Mouse (Mus musculus) lung, postnatal 25 days (tissue): ENCODE measurements around the gene Toe1.
"Not testable (repeated sequence)": the region's sequence is repeated elsewhere in the genome, so short reads cannot be mapped to it uniquely, and the experiment has no call there.

Source experiments
- DNase-seq: peaks from one replicate; pipeline ENCODE4 v3.0.0; 2022; ENCODE audit warnings: low spot score

Gene Toe1

DNA sequence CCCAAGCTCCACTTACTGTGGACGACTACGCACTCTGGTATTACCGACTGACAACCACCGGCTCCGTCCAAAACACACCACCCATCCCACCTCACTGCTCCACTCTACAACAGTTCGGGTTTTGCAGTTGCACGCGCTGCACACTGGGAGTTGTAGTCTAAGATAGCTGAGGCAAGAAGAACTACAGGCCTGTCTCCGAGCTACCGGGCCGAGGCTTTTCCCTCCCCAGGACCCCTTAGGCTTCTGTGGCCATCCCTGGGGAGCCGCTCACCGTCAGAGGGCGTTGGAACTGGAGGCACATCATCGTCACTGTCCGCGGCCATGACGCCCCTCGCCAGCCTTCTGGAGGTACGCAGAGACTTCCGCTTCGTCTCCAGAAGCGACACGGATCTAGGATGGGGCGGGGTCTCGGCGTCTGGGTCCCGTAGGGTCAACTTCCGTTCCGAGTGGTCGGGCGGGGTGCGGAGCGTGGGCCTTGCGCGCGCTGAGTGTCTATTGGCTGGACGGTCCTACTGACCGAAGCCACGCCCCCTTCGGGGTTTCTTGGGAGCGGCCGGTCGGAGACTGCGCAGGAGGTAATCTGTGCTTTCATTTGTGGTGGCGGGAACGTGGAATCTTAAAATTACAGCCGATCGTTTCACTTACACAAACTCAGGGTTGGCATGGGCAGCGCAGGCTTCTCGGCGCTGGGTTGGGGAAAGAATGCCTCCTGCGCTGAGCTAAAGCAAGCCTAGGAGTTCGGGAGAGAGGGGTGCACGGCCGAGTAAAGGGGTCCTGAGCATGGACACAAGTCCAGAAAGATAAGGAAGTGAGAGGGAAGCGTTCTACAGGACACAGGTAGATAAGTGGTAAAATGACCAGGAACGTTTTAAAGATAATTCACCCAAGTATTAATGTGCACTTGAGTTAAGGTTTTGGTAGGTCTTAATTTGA lies at the start of gene Toe1, which contains the start of gene Mutyh:
Toe1 (minus strand) TSS at position 444 of the 933 bp plus-strand sequence.
Mutyh (plus strand) TSS at position 527 of the 933 bp plus-strand sequence.
- peak; percentile 97 for DNase-seq

DNA sequence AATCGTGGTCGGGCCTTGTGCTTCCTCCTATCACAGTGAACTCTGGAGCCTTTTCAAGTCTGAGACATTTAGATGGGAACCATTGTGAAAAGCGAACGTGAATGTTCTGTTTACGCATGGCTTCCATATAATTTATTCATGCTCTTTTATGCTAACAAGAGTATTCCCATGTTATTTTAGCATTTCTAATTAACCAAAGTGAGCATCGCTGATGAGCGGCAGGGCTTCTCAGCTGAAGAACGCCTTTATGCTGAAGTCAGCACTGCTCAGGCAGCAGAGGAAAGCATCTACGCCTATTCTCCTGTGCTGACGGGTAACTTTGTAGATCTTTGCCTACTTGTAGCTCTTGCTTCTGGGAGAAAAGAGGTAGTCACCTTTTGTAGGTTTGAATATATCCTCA lies 49.8 kb upstream of the Toe1 start:
- no peak for DNase-seq

DNA sequence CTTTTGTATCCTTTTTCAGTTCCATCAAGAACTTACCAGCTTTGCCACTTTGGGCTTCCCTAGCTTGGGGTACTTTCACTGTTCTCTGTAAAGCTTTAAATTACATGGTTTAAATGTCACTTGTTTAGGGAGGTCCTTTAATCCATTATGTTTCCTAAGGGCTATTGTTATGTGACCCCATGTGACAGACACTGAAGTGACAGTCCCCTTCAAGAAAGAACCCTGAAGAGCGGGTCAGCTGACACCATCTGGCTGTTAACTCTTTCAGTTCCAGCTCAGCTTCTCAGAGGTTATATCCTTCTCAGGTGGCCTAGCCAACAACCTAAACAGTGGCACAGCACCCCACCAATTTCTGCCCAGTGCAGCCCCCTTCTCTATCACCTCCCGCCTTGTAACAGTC lies 46.8 kb upstream of the Toe1 start:
- no peak for DNase-seq

DNA sequence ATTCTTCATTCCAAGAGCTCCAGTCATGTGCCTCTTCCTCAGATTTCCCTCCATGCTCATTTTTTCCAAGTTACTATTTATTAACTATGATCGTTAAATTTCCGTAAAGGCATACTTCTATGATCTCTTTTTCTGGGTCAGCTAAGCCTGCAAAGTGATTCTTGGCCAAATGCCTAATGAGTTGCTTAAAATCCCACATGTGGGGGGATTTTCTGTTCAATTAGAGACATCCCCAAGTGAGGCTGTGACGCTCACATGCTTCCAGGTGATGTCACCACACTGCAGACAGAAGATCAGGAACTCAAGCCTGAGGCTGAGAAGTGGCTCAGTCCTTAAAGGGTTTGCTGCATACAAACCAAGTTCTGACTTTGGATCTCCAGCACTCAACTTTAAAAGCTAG lies 42.5 kb upstream of the Toe1 start:
- DNase-seq: no peak

DNA sequence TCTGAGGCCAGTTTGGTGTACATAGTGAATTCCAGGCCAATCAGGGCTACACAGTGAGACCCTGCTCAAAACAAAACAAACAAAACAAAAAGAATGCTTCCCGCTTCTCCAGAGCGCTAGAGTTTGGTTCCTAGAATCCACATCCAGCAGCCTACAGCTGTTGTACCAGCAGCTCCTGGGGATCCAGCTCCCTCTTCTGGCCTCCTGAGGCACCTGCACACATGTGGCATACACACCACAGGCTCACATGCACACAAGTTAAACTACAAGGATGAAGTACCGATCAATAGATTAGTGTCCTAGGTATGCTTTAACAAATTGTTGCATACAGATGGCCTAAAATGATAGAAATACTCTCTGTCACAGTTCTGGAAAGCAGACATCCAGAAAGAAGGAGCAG lies 36.9 kb upstream of the Toe1 start:
- no peak for DNase-seq

DNA sequence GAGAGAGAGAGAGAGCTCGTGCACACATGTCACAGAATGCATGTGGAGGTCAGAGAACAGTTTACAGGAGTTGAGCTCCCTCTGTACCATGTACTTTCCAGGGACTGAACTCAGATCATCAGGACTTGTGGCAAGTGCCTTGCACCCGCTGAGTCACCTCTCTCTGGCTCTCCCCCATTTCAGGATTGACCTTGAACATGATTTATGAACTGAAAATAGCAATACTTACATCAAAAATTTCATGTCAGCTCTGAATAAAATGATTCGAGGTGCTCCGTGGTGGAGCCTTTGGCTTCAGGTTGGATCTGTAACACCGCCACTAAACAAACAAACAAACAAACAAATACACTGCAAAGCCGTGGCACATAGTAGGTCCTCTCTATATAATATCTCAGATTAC lies 33.4 kb upstream of the Toe1 start:
- no peak for DNase-seq

DNA sequence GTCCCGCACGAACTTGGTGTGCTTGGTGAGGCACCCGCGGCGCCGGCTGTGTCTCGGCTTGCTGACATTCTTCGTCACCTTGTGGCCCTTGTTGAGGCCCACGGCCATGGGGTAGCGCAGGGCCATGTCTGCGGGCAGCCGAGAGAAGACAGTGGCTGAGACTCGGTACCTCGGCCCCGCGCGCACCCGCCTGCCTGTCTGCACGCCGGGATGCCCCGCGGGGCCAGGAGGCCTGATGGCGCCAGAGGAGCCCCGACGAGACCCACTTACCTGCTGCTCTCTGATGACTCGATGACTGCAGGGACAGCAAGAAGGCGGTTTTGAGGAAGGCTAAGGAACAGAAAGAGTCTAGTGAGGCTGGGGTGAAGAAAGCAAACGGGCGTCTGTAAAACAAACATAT lies 32.7 kb upstream of the Toe1 start:
- DNase-seq: not testable (repeated sequence)

DNA sequence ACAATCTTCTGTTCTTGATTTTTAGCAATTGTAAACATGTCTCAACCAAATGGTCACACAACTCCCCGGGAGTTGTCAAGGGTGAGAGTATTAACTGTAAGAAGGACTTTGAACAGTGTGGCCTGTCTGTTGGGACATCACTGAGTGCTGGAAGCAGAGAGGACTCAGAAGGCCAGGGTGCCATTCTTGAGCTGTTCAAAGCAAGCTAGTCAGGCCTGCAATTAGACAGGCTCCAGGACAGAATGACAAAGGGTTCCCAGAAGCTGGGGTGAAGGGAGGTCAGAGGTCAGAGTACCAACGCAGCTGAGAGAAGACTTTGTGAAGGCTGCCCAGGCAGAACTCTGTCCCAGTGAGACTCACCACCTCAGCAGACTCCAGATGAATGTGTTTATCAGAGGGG lies 31.6 kb upstream of the Toe1 start:
- DNase-seq: no peak

DNA sequence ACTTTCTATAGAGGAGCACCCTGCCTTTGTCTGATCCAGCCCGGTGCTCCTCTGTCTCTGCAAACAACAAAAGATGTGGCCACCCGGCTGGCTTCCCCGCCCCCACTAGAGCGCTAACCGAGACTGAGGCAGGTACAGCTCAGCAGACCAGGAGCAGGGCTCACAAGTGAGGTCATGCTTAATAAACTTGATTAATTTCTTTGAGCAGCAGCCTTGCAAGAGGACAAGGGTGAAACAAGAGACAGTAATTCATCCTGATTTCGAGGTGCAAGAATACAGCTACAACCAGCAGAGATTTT lies 22.6 kb upstream of the Toe1 start:
- no peak for DNase-seq

DNA sequence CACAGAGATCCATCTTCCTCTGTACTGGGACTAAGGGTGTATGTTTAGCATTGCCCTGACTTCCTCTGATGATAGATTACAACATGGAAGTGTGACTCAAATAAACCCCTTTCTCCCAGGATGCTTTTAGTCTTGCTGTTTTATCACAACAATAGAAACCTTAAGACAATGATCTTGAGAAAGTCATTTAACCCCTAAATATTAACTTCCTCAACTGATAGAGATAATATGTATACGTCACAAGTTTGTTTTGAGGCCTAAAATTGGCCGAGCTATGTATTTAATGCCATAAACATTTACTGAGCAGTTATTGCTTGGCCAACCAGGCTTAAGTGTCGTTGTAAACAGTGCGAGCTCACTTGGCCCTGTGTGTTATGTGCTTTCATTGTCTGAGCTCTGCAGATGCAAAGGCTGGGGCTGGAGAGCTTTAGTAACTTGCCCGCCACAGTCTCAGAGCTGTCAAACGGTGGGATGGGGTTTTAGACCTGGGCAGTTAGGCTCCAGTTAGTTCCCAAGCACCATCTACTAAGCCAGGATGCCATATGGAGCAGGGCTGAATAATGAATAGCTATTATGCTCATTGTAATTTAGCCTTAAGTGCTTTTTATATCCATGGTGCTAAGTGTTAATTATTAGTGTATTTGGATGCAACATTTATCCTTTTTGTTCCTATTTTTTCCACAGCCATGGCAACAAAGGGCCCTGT lies 22.1 kb upstream of the Toe1 start:
- DNase-seq: peak; percentile 47

DNA sequence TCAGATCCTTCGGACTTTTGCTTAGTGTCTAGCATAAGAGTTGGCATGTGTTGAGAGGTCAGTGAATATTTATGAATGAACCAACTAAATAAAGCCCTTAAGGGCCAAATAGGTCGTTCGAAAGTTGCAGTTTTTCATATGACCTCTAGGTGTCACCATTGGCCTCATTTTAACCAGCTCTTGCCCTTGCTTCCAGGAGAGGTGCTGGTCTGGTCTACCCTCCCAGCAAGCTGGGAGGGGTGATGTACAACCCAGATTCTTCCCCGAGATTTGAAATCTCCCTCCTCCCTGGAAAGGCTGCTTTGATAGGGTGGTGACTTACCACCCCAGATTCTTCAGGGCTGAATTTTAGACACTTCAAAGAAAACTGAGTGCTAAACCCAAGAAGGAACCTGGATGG lies 20.4 kb upstream of the Toe1 start:
- peak; percentile 74 for DNase-seq

DNA sequence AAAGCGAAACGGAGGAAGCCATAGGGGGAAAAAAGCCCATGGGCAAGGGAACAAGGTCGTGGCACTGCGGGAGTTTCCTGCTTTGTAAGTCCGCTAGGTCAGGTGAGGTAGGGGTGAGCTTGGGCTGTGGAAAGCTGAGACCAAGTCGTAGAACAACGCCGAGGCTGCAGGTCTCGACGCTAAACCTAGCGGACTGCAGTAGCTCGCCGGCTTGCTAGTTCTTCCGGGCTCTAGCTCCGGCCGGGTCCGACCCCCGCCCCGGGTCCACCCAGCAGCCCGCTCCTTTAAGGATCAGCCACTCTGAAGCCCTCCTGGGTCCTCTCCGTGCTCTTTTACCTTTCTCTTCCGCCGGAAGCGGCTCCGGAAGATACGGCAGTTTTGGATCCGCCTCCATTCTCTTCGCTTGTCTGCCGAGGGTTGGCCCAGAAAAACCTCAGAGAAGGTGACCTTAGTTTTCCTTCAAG lies 17.1 kb upstream of the Toe1 start:
- peak; percentile 69 for DNase-seq

DNA sequence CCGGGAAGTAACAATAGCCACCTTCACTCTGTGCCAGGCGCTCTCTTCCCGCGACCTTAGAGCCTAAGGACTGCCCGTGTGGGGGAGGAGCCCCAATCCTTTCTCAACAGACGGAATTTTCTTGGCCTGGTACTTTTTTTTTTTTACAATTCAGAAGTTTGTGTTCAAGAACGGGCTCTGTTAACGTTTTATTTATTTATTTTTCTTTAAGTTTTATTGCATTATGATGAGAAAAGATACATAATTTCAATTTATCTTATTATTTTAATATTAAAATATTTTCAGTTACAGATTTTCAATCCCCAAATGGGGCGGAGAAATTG lies 14.2 kb upstream of the Toe1 start, which contains the start of gene Hpdl:
Hpdl (minus strand) TSS at position 14 of the 323 bp plus-strand sequence.
- no peak for DNase-seq

DNA sequence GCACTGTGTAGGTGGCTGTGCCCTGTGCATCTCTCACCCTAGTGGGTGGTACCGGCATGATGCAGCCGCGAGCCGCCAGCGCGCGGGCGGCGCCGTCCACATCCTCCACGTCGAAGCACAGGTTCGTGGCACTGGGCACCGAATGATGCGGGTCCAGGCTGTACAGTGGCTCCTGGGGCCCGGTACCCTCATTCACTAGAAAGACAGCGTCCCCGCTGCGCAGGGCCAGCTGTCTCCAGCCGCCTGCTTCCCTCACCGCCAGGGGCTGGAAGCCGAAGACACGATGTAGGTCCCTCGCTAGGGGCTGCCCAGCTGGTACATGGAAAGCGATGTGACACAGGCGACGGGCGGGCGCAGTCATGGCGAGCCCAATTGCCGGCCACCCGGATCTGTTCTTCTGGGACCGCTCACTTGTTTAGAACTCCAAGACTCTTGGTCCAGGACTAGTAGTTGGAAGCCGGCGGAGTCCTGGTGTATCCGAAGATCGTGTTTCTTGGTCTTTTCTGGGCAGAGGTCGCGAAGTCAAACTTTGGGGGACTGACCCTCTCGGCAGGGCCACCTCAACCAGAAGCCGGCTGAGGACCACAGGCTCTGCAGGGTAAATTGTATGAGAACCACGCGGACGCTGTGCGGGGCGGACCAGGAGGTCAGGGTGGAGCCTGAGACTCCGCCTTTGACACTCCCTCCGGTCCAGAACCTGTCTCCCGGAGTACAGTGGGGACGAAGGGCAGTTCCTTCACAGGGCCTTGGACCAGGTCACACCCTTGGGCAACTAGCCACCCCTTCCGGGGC lies 13.7 kb upstream of the Toe1 start:
- peak; percentile 81 for DNase-seq

DNA sequence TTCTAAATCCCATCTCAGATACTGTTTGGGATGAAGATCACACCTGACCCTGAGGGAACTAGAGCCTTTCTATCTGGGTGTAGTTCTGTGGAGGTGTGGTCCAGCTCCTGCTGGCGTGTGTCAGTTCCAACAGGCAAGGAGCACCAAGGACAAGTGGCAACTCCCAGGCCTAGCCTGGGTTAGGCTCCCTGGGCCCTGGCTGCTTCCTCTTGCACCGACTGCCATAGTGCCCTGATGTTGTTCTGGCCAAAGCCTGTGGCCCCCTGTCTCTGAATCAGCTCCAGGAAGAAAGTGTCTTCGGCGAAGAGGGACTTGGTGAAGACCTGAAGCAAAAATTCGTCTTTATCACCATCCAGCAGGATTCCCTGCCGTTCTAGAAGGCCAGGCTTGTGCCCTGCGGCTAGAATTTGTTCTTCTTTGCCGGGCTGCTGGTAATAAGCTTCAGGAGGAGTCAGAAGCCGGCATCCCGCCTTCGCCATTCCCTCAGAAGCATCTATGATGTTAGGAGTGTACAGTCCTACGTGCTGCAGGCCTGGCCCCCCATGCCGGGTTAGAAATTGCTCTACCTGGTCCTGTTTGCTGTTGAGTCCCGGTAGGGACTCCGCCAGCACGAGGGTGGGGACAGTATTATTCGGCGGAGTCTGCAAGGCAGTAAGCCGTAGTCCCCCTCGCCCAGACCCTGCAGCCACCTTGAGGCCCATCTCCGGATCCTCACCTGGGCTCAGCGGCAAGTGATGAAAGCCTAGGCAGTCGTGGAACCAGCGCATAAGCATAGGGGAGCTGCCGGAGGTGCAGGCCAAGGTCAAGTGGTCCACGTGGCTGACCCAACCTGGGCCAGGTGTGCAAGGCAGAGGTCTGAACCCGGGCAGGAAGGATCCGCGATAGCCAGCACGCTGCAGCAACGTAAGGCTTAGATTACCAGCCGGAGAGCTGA lies 12.8 kb upstream of the Toe1 start:
- no peak for DNase-seq

DNA sequence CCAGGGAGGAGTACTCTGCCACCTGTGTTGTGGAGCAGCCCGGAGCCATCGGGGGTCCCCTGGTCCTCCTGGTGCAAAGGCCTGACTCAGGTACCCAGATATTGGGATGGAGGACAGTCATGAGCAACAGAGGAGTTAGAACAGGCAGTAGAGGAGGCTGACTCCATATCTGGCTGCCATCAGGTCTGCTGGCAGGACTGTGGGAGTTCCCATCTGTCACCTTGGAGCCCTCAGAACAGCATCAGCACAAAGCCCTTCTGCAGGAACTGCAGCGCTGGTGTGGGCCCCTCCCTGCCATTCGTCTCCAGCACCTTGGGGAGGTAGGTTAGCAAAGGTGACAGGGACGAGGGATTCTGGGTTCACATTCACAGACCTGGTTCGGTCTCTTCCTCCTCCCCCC lies 10.0 kb upstream of the Toe1 start:
- DNase-seq: no peak

DNA sequence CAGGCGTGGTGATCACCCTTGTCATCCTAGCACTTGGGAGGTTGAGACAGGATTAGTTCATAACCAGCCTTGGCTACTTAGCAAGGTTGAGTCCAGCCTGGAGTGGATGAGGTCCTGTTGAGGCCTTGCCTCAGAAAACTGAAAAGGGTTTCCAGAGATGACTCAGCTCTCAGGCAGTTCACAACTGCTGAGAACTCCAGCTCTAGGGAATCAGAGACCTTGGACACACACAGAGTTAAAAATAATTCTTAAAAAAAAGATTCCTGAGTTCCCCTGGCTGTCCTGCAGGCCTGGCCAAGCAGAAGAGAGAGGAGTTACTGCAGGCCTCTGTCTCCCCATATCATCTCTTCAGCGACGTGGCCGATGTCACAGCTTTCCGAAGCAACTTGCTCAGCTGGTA lies 7.8 kb upstream of the Toe1 start:
- DNase-seq: no peak

DNA sequence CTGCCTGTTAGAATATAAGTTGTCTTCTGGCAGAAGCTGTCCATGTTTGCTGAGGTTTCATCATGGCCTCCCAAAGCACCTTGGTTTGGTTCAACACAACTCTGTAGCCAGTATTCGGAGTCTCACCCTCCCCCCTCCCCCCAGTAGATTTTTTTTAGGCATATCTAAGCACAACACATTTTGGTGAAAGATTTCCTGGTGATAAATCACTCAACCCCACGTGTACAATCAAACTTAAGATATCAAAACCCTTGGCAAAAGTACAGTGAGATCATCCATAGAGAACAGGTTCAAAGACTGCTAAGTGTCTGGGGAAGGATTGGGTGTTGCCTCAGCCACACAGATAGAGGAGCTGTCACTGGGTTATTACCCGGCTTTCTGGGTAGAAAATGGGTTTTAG lies 3.6 kb upstream of the Toe1 start:
- no peak for DNase-seq

DNA sequence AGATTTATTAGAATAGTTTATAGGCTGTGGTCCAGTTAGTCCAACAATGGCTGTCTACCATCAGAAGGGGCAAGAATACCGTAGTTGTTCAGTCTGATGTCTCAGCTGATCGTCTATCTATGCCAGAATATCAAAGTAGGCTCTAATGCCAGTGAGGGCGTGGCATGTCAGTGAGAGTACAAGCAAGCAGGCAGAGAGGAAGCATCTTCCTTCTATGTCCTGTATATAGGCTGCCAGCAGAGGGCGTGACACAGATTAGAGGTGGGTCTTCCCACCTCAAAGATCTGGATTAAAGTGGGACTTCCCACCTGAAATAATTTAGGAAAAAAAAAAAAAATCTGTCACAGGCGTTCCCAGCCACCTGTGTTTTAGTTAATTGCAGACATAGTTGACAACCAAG lies 7.5 kb downstream of the Toe1 start:
- no peak for DNase-seq

DNA sequence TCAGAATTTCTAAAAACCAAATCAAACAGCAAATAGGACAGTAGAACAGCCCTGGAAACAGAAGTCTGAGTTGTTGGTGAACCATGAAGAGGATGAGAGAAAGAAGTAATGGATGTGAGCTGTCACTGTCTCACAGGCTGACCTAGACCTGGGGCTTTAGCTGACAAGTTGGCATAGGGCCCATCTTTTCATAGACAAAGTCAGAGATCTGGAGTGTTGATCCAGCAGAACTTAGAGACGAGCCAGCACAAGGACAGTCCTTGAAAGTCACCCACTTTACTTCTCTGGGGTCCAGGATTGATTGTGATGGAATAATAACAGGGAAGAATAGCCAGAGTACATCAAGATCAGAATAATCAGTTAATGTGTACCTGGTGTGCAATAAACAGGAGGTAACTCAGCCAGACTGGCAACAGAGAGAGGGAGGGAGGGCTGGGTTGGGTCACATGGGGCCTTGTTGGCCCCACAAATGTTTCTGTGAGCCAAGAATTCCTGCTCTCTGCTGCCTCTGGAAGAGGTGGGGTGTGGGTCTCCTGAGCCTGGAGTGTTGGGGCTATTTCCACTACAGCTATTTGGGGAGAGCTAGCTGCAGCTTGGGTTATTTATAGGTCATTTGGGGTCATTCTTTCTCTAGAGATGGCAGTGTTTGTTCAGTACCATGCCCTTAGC lies 10.9 kb downstream of the Toe1 start:
- DNase-seq: no peak

DNA sequence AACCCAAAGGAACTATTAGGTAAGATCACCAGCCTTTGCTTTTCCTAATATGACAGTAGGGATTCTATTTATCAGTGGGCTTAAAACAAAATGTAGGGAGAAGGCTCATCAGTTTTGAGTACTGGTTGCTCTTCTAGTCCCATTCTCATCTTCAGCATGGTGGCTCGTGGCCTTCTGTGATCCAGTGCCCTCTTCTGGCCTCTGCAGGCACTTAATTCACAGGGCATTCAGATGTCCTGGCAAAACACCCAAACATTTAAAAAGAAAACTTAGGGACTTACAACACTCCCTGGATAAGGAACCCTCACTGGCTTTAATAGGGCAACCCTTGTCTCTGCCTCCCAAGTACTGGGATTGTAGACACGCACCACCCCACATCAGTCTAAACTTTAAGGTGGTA lies 13.2 kb downstream of the Toe1 start:
- no peak for DNase-seq
